Mouse (Mus musculus) stomach, embryonic 14.5 days (tissue): Measurements from ENCODE around the gene Pik3r6. TPM values are rescaled to one million over a fixed set of nuclear protein-coding genes. Genes with fewer than 3 reads are reported as not detected.

Experiments
- ATAC-seq: fragments of 200-750 bp; cut with Nextera tagmentation; 2 replicates; pipeline ENCODE4 v1.8.0; 2017; ENCODE audit warnings: low read depth, moderate TSS enrichment; ENCODE audit not compliant: insufficient number of reproducible peaks, insufficient read depth, low FRiP score
- H3K27ac ChIP-seq: fragments of 300-500 bp; sonication (generic); 2 replicates; pipeline ENCODE4 v1.5.1; 2014; ENCODE audit warnings: mild to moderate bottlenecking, low read length, moderate library complexity, mixed read lengths
- H3K27me3 ChIP-seq: fragments of 300-500 bp; sonication (generic); 2 replicates; pipeline ENCODE4 v1.6.1; 2014; ENCODE audit warnings: low read length, control low read depth, mixed read lengths; ENCODE audit not compliant: control insufficient read depth, insufficient read depth
- H3K36me3 ChIP-seq: fragments of 300-500 bp; sonication (generic); 2 replicates; pipeline ENCODE4 v1.6.1; 2014; ENCODE audit warnings: mild to moderate bottlenecking, control low read depth, low read length, moderate library complexity, mixed read lengths; ENCODE audit not compliant: control insufficient read depth, insufficient read depth
- H3K4me1 ChIP-seq: fragments of 300-500 bp; sonication (generic); 2 replicates; pipeline ENCODE4 v1.6.1; 2014; ENCODE audit warnings: low read length, control low read depth, mixed read lengths; ENCODE audit not compliant: control insufficient read depth, insufficient read depth
- H3K4me2 ChIP-seq: fragments of 300-500 bp; sonication (generic); replicated peaks from 2 replicates; pipeline ENCODE4 v1.6.1; 2014; ENCODE audit warnings: low read depth, low read length, control low read depth
- H3K4me3 ChIP-seq: fragments of 300-500 bp; sonication (generic); 2 replicates; pipeline ENCODE4 v1.5.1; 2014; ENCODE audit warnings: low read depth, low read length, control low read depth
- H3K9ac ChIP-seq: fragments of 300-500 bp; sonication (generic); replicated peaks from 2 replicates; pipeline ENCODE4 v1.6.1; 2014; ENCODE audit warnings: low read depth, mild to moderate bottlenecking, control low read depth, low read length, moderate library complexity, mixed read lengths
- H3K9me3 ChIP-seq: fragments of 300-500 bp; sonication (generic); 2 replicates; pipeline ENCODE4 v1.6.1; 2016; ENCODE audit warnings: low read depth, low read length, control low read depth; ENCODE audit not compliant: control insufficient read depth
- WGBS: fragments of 180-500 bp; shearing (Covaris S2); extraction: QIAGEN DNeasy Blood & Tissue Kit; methylation state at CpG from one replicate; pipeline ENCODE4 v1.1.7; 2014; 5-methylcytosine and 5-hydroxymethylcytosine counted together
- polyA plus RNA-seq: library from polyadenylated mRNA; unstranded; fragments of >200 nt; fragmentation: Nextera tagmentation; extraction: Ambion mirVana; gene quantifications from 2 replicates; pipeline ENCODE4 v1.2.1, GENCODE M21; 2014

Gene Pik3r6
- polyA plus RNA-seq, 1 experiment from 2014 or later = 4.1 TPM

DNA sequence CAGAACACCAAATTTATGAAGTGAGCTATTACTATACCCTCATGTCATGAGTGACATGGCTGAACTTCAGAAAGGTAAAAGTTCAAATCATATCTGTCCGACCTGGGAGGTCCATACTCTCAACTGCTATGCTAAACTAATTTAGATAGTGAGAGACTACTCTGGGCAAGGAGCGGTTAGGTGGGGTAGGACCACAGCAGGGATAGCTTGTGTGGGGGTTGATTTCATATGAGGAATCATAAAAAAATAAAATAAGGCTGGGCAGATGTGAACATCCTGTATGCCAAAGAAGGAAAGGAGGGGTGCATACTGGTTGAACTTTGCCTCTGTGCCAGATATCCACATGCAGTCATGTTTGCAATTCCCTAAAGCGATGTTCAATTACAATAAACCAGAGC, 62.2 kb downstream of the Pik3r6 start:
- Histone ChIP-seq H3K27ac (no peak overlapping the region), H3K4me2 (no peak overlapping the region), H3K36me3 (no peaks in the 10 kb centered on the region), H3K9ac (no peak overlapping the region), H3K4me1 (no peaks in the 10 kb centered on the region), H3K27me3 (no peaks in the 10 kb centered on the region), H3K4me3 (no peak overlapping the region), H3K9me3 (no peaks in the 10 kb centered on the region)
- WGBS = 83% methylated on average over 3 of the region's 3 CpGs
- ATAC-seq = no peak

DNA sequence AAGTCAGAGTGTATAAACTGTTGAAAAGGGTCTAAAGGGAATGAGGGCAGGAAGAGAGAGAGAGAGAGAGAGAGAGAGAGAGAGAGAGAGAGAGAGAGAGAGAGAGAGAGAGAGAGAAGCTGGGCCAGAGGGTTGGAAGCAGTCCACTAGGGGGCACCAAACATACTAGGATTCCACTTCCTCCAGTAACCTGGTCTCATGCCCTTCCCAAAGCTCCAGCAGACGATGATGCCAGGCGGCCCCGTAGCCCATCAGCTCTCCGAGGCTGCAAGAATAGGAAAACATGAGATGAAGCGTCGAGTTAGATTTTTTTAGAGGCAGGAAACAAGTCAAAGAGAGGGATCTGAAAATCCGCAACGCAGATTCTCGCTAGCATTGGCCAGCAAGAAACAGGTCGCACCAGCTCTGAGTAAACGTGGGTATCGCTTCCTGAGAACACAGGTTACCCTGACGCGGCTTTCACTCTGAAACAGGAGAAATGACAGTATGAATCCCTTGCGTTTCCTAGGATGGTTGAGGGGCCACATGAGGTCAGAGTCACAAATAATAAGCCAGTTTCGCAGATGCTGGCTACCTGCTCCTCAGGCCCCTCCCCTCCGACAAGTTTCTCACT, 63.7 kb downstream of the Pik3r6 start:
- peak; percentile 72; the same call in 1 of the 2 replicates for ATAC-seq
- H3K4me2 ChIP-seq = peak overlapping the region; percentile 58
- H3K27ac ChIP-seq = no peak overlapping the region
- H3K4me3 ChIP-seq = peak overlapping the region; percentile 23
- no peaks in the 10 kb centered on the region for H3K27me3 ChIP-seq
- no peak overlapping the region; the same call in 1 of the 2 replicates for H3K9ac ChIP-seq
- WGBS = 19% methylated on average over 17 of the region's 17 CpGs
- no peaks in the 10 kb centered on the region for H3K36me3 ChIP-seq
- H3K9me3 ChIP-seq = no peaks in the 10 kb centered on the region
- no peaks in the 10 kb centered on the region for H3K4me1 ChIP-seq

DNA sequence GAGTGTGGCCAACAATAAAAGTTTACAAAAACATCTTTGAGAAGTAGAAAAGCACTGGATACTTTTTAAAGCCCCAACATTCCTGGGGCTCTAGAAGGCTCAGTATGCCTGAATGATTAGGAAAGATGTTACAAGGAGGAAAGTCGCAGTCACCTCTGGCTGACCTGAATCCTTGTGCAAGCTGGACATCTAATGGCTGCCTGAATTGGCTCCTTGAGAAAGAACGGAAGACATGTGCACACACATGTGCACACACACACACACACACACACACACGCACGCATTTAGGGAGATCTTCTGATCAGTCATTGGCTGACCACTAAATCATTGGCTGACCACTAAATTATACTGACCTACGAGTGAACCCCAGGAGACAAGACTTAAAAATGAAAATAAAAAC, 68.0 kb downstream of the Pik3r6 start:
- Histone ChIP-seq H3K27ac (no peak overlapping the region), H3K27me3 (no peaks in the 10 kb centered on the region), H3K9ac (no peak overlapping the region), H3K4me2 (no peak overlapping the region), H3K36me3 (no peaks in the 10 kb centered on the region), H3K4me3 (no peak overlapping the region), H3K9me3 (no peaks in the 10 kb centered on the region), H3K4me1 (no peaks in the 10 kb centered on the region)
- 69% methylated on average over 5 of the region's 5 CpGs for WGBS
- ATAC-seq = no peak

DNA sequence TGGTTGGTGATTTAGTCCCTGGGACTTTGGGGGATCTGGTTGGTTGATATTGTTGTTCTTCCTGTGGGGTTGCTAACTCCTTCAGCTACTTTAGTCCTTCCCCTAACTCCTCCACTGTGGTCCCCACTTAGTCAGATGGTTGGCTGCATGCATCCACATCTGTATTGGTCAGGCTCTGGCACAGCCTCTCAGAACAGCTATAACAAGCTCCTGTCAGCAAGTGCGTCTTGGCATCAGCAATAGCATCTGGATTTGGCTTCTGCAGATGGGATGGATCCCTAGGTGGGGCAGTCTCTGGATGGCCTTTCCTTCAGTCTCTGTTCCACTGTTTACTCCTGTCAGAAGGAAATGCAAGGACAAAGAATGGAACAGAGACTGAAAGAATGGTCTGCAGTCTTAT, 74.3 kb downstream of the Pik3r6 start:
- H3K36me3 ChIP-seq = no peaks in the 10 kb centered on the region
- ATAC-seq = no peak
- no peak overlapping the region for H3K27ac ChIP-seq
- no peak overlapping the region for H3K4me2 ChIP-seq
- no peak overlapping the region for H3K4me3 ChIP-seq
- H3K9me3 ChIP-seq = no peaks in the 10 kb centered on the region
- H3K9ac ChIP-seq = no peak overlapping the region
- 0 out of 2 replicates have a peak, but pooled peaks cover 4% of the 10 kb centered on the region for H3K4me1 ChIP-seq
- H3K27me3 ChIP-seq = no peaks in the 10 kb centered on the region
- WGBS = 63% methylated on average over 1 of the region's 1 CpGs

DNA sequence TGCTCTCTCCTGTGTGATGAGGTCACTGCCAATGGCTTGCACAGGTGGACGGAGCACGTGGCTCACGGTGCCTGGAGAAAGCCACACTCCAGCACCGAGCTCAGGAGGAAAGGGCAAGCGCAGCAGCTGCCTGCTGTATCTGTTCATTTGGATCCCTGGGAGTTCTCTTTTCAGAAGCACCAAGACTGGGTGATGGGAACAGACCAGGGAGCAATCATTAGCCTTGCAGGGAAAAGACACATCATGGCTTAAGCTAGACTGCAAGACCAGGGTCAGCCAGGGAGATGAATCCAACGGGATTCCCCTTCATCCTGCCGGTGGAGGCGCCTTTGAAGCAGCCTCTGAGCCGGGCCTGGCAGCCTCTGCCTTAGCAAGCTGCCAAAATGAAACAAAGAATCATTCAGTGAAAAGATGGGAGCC, 76.7 kb downstream of the Pik3r6 start:
- WGBS = 29% methylated on average over 9 of the region's 9 CpGs
- H3K27ac ChIP-seq = no peak overlapping the region
- no peak overlapping the region for H3K4me3 ChIP-seq
- no peaks in the 10 kb centered on the region for H3K36me3 ChIP-seq
- H3K9me3 ChIP-seq = no peaks in the 10 kb centered on the region
- H3K4me2 ChIP-seq = no peak overlapping the region; the same call in 1 of the 2 replicates
- 0 out of 2 replicates have a peak, but pooled peaks cover 4% of the 10 kb centered on the region for H3K4me1 ChIP-seq
- no peak; the same call in 1 of the 2 replicates for ATAC-seq
- H3K27me3 ChIP-seq = no peaks in the 10 kb centered on the region
- no peak overlapping the region for H3K9ac ChIP-seq

DNA sequence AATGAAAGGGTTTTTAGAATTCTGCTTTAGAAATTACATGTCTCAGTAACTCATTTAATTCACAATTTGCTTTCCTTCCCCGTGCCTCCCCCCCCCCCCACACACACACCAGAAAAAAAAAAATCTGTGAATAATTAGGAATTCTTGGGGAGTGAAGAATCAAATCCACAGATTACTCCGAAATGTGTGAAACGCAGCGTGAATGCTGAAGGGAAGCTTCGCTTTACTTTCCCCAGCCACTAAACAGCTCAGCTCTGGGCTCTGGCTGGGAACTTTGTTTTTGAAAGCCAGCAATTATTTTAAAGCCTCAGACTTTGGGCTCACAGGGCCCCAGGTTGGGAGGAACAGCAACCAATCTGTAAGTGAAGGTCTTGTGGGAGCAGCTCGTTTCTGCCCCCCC, 77.7 kb downstream of the Pik3r6 start:
- H3K4me2 ChIP-seq = no peak overlapping the region
- no peaks in the 10 kb centered on the region for H3K36me3 ChIP-seq
- no peaks in the 10 kb centered on the region for H3K27me3 ChIP-seq
- H3K9ac ChIP-seq = no peak overlapping the region
- no peak overlapping the region for H3K4me3 ChIP-seq
- WGBS = 66% methylated on average over 6 of the region's 6 CpGs
- 0 out of 2 replicates have a peak, but pooled peaks cover 4% of the 10 kb centered on the region for H3K4me1 ChIP-seq
- ATAC-seq = no peak
- H3K27ac ChIP-seq = no peak overlapping the region
- no peaks in the 10 kb centered on the region for H3K9me3 ChIP-seq

DNA sequence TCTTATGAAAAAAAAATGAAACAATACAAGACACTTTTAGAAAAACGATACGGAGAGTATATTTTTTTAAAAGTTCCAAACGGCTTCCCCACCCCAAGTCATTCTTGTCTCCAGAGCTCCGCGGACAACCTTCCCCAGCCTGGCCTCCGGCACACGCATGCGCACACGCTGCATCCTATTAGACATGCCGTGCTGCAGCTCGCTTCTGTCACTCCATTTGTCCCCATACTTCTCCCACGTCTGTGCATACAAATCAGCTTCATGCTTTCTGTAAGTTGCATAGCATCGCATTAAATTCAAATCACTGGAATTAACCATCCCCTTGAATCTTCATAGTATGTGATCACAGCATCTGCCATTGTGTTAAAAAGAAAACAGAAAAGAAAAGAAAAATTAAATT, 80.4 kb downstream of the Pik3r6 start:
- 90% methylated on average over 13 of the region's 13 CpGs for WGBS
- no peak overlapping the region for H3K4me2 ChIP-seq

DNA sequence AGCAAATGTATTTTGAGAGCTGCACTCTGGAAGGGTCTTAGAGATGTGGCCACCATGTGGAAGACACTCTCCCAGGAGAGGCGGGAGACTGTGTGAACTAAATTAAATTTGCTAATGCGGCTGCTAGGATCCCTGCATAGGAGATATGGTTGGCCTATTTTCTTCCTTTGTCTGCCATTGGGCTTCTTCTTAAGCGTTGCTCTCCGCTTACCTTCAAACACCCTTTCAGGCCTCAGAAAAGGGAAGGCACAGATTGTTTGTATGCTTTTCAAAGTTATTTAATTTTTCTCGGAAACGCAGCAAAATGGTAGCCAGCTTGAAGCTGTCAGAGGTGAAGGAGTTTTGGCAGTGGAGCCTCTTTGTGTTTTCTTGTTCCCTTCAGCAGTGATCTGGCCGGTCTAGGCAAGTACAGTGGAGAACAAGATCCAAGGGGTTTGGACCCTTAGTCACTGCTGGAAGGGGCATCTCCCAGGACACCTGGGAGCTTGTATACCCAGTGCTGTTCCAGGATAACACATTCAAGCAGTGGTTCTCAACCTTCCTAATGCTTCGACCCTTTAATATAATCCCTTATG, 81.2 kb downstream of the Pik3r6 start:
- peak overlapping the region; percentile 11; the same call in 1 of the 2 replicates for H3K27ac ChIP-seq
- H3K27me3 ChIP-seq = no peaks in the 10 kb centered on the region
- H3K36me3 ChIP-seq = no peaks in the 10 kb centered on the region
- 0 out of 2 replicates have a peak, but pooled peaks cover 4% of the 10 kb centered on the region for H3K4me1 ChIP-seq
- H3K4me2 ChIP-seq = no peak overlapping the region
- ATAC-seq = no peak
- no peaks in the 10 kb centered on the region for H3K9me3 ChIP-seq
- WGBS = 56% methylated on average over 8 of the region's 8 CpGs
- no peak overlapping the region for H3K4me3 ChIP-seq
- no peak overlapping the region for H3K9ac ChIP-seq

More for the DNA sequence above, 80.4 kb downstream of the Pik3r6 start:
- no peak for ATAC-seq
- Histone ChIP-seq H3K4me3 (no peak overlapping the region), H3K27me3 (no peaks in the 10 kb centered on the region), H3K9ac (no peak overlapping the region), H3K36me3 (no peaks in the 10 kb centered on the region), H3K27ac (no peak overlapping the region), H3K4me1 (0 out of 2 replicates have a peak, but pooled peaks cover 4% of the 10 kb centered on the region), H3K9me3 (no peaks in the 10 kb centered on the region)
